In the genomic region with DNA sequence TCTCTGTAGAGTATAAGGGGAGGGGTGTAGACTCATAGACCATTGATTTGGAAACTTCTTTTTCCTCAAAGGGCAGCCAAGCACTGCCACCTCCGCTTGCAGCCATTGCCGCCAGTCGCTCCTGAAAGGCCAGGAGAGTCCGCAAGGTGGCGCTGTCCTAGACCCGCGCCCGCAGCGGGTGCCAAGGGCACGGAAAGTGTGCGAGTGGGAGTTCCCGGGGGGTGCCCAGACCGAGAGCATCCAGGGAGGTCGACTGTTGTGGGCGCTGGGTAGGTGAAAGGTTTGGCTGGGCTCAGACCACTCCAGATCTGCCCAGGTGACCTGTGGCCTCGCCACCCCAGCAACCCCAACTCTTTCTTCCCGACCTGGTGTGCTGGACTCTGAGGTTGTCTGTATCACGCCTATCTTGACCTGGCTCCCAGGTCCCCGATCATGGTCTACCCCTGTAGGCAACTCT, we compare ENCODE assay signal across 8 mouse cellular contexts. TPM values are rescaled to one million over a fixed set of nuclear protein-coding genes. Genes with fewer than 3 reads are reported as not detected.
DNase-seq lines count a peak whose midpoint lies in the region; ATAC-seq and TF ChIP-seq lines count a peak whose summit lies in the region.

No protein-coding gene starts in this region.

- peak; percentile 72 for ATAC-seq in inflammation-experienced regulatory T-cells, adult 6 months
- peak; percentile 63 for ATAC-seq in megakaryocyte-erythroid progenitor cell, adult 5-6 weeks (replicated peaks; ENCODE audit: low FRiP score, low TSS enrichment, poor library complexity, severe bottlenecking)

- H3K27ac ChIP-seq in gastrocnemius, adult 2 months: no peak overlapping the region

- peak overlapping the region; percentile 67 for H3K4me3 ChIP-seq in gastrocnemius, adult 2 months

- intact Hi-C loops in gastrocnemius, adult 2 months (cut with DNase I): loop anchor here (5.0 kb wide), 1 partner anchor 70 kb away; no protein-coding TSS in a partner anchor
- intact Hi-C loops in left cerebral cortex, postnatal 36 days (cut with DNase I): loop anchor here (1.0 to 5.0 kb wide), 3 partner anchors 39 to 97 kb away; no protein-coding TSS in a partner anchor

- peak; percentile 36 for DNase-seq in Muller cell, postnatal 12 days (ENCODE audit: inconsistent ontology term)
- DNase-seq in cerebellum, postnatal 14 days: peak; percentile 79 to 86
- peak; percentile 69 for DNase-seq in gastrocnemius, adult 2 months
- peak; percentile 81 to 83 for DNase-seq in left cerebral cortex, postnatal 36 days (ENCODE audit: low spot score in 2 of 2)
- DNase-seq in right cerebral cortex, postnatal 25 days: peak; percentile 78
- peak; percentile 73 for DNase-seq in urinary bladder, postnatal 25 days (ENCODE audit: low spot score)

- TF ChIP-seq CTCF in gastrocnemius, adult 2 months (IDR thresholded peaks at IDR 0.05): peak; percentile 66

RNA-seq across cellular contexts. Expression of a gene that starts 0.7 kb away (rescaled TPM):
- total RNA-seq in gastrocnemius, adult 2 months (2021): under 1 TPM in 1 of 2 experiments, not detected in 1; 0.10 TPM
- 10 to 100 TPM; 48.9 to 73.3 (median 64.2) TPM for polyA plus RNA-seq in inflammation-experienced regulatory T-cells, adult 6 months (2017; shearing (Covaris generic))
- total RNA-seq in left cerebral cortex, postnatal 36 days (2021): 100 to 1,000 TPM; 330 to 351 TPM
- 2.5 and 8.3 TPM in 2 replicates for total RNA-seq in megakaryocyte-erythroid progenitor cell, adult 5-6 weeks (2014; fragmentation: Nextera tagmentation)
- total RNA-seq in megakaryocyte-erythroid progenitor cell, adult 5-6 weeks (2017): 1.6 TPM in 1 of 2 replicates, not detected in the other

Comparison
In these comparisons a context has a peak if more than half of its experiments do, and no peak if none do; other contexts are left out.
1. RNA of a gene that starts 0.7 kb away (total RNA-seq): 330 to 351 TPM in left cerebral cortex, postnatal 36 days; 1.6 to 8.3 TPM in megakaryocyte-erythroid progenitor cell, adult 5-6 weeks and 0.10 TPM in gastrocnemius, adult 2 months; every median in the first group is over 10 times any median in the second.
2. Peak in every context shown above with its lines, with median percentiles within 50 percentile points of each other: DNase-seq.